Mouse (Mus musculus): ENCODE measurements at regions not wholly inside any gene's neighbourhood (a gene's known extent, or its start where the extent isn't known, plus 50 kb on each side); places are given as distances from the start of the nearest gene placed in this dataset.

GRCm38 (mm10) chr19:21214253-21214652 is 57.8 kb upstream of the Zfand5 start:
- Histone ChIP-seq H3K4me2 (no peak overlapping the region), H3K36me3 (replicated peaks) (no peaks in the 10 kb centered on the region), H3K4me1 (replicated peaks) (no peaks in the 10 kb centered on the region), H3K27me3 (no peaks in the 10 kb centered on the region), H3K9ac (no peak overlapping the region), H3K4me3 (replicated peaks) (no peak overlapping the region), H3K9me3 (replicated peaks) (no peaks in the 10 kb centered on the region), H3K27ac (replicated peaks) (no peak overlapping the region)
- WGBS (ENCODE audit: insufficient replicate concordance): 76% methylated on average over 4 of the region's 4 CpGs
- no peak for ATAC-seq (ENCODE audit: insufficient read depth)

GRCm38 (mm10) chr19:21193461-21193860 is 78.6 kb upstream of the Zfand5 start:
- Histone ChIP-seq H3K9me3 (replicated peaks) (no peaks in the 10 kb centered on the region), H3K27me3 (no peaks in the 10 kb centered on the region), H3K9ac (no peak overlapping the region), H3K4me1 (replicated peaks) (no peaks in the 10 kb centered on the region), H3K4me3 (replicated peaks) (no peak overlapping the region), H3K27ac (replicated peaks) (no peak overlapping the region), H3K4me2 (no peak overlapping the region), H3K36me3 (replicated peaks) (no peaks in the 10 kb centered on the region)
- no peak for ATAC-seq (ENCODE audit: insufficient read depth)
- 72% methylated on average over 10 of the region's 10 CpGs for WGBS (ENCODE audit: insufficient replicate concordance)

GRCm38 (mm10) chr19:21192576-21192975 is 79.5 kb upstream of the Zfand5 start:
- Histone ChIP-seq H3K4me1 (replicated peaks) (no peaks in the 10 kb centered on the region), H3K9me3 (replicated peaks) (no peaks in the 10 kb centered on the region), H3K4me3 (replicated peaks) (no peak overlapping the region), H3K27me3 (no peaks in the 10 kb centered on the region), H3K36me3 (replicated peaks) (no peaks in the 10 kb centered on the region), H3K4me2 (no peak overlapping the region), H3K27ac (replicated peaks) (no peak overlapping the region), H3K9ac (no peak overlapping the region)
- ATAC-seq (ENCODE audit: insufficient read depth): no peak
- WGBS (ENCODE audit: insufficient replicate concordance): 64% methylated on average over 6 of the region's 6 CpGs

- WGBS (ENCODE audit: insufficient replicate concordance): 23% methylated on average over 4 of the region's 4 CpGs
Measured at GRCm38 (mm10) chr19:21189216-21189615, 82.9 kb upstream of the Zfand5 start.

GRCm38 (mm10) chr19:21186656-21187055 is 85.4 kb upstream of the Zfand5 start:
- Histone ChIP-seq H3K4me3 (replicated peaks) (no peak overlapping the region), H3K4me2 (no peak overlapping the region), H3K9ac (no peak overlapping the region), H3K27me3 (no peaks in the 10 kb centered on the region), H3K36me3 (replicated peaks) (no peaks in the 10 kb centered on the region), H3K4me1 (replicated peaks) (no peaks in the 10 kb centered on the region), H3K9me3 (replicated peaks) (no peaks in the 10 kb centered on the region), H3K27ac (replicated peaks) (no peak overlapping the region)
- no peak for ATAC-seq (ENCODE audit: insufficient read depth)
- WGBS (ENCODE audit: insufficient replicate concordance): 87% methylated on average over 1 of the region's 1 CpGs

More at GRCm38 (mm10) chr19:21189216-21189615, 82.9 kb upstream of the Zfand5 start:
- Histone ChIP-seq H3K27me3 (no peaks in the 10 kb centered on the region), H3K9me3 (replicated peaks) (no peaks in the 10 kb centered on the region), H3K4me3 (replicated peaks) (no peak overlapping the region), H3K4me1 (replicated peaks) (no peaks in the 10 kb centered on the region), H3K4me2 (no peak overlapping the region), H3K27ac (replicated peaks) (no peak overlapping the region), H3K36me3 (replicated peaks) (no peaks in the 10 kb centered on the region), H3K9ac (no peak overlapping the region)
- no peak for ATAC-seq (ENCODE audit: insufficient read depth)

GRCm38 (mm10) chr19:21186016-21186415 is 86.1 kb upstream of the Zfand5 start:
- Histone ChIP-seq H3K27ac (replicated peaks) (no peak overlapping the region), H3K4me2 (no peak overlapping the region), H3K9ac (no peak overlapping the region), H3K4me3 (replicated peaks) (no peak overlapping the region), H3K27me3 (no peaks in the 10 kb centered on the region), H3K36me3 (replicated peaks) (no peaks in the 10 kb centered on the region), H3K9me3 (replicated peaks) (no peaks in the 10 kb centered on the region), H3K4me1 (replicated peaks) (no peaks in the 10 kb centered on the region)
- ATAC-seq (ENCODE audit: insufficient read depth): no peak
- WGBS (ENCODE audit: insufficient replicate concordance): 51% methylated on average over 1 of the region's 1 CpGs

- no peaks in the 10 kb centered on the region for H3K9me3 ChIP-seq (replicated peaks)
- H3K4me2 ChIP-seq: no peak overlapping the region
- H3K4me3 ChIP-seq (replicated peaks): no peak overlapping the region
- H3K27me3 ChIP-seq: no peaks in the 10 kb centered on the region
- H3K36me3 ChIP-seq (replicated peaks): no peaks in the 10 kb centered on the region
- no peak overlapping the region for H3K27ac ChIP-seq (replicated peaks)
- no peak overlapping the region for H3K9ac ChIP-seq
- WGBS (ENCODE audit: insufficient replicate concordance): 71% methylated on average over 4 of the region's 4 CpGs
- ATAC-seq (ENCODE audit: insufficient read depth): no peak
- no peaks in the 10 kb centered on the region for H3K4me1 ChIP-seq (replicated peaks)
Measured at GRCm38 (mm10) chr19:21183028-21183427, 89.0 kb upstream of the Zfand5 start.

- WGBS (ENCODE audit: insufficient replicate concordance): 68% methylated on average over 1 of the region's 1 CpGs
Measured at GRCm38 (mm10) chr19:21179886-21180285, 92.2 kb upstream of the Zfand5 start.

GRCm38 (mm10) chr19:21175426-21175831 is 96.6 kb upstream of the Zfand5 start:
- Histone ChIP-seq H3K9ac (no peak overlapping the region), H3K9me3 (replicated peaks) (no peaks in the 10 kb centered on the region), H3K4me3 (replicated peaks) (no peak overlapping the region), H3K36me3 (replicated peaks) (no peaks in the 10 kb centered on the region), H3K27me3 (no peaks in the 10 kb centered on the region), H3K27ac (replicated peaks) (no peak overlapping the region), H3K4me2 (no peak overlapping the region), H3K4me1 (replicated peaks) (0 out of 2 replicates have a peak, but pooled peaks cover 5% of the 10 kb centered on the region)
- no peak for ATAC-seq (ENCODE audit: insufficient read depth)
- whole genome bisulfite sequencing (ENCODE audit: insufficient replicate concordance): 37% methylated on average over 3 of the region's 3 CpGs

More at GRCm38 (mm10) chr19:21179886-21180285, 92.2 kb upstream of the Zfand5 start:
- Histone ChIP-seq H3K27ac (replicated peaks) (no peak overlapping the region), H3K9me3 (replicated peaks) (no peaks in the 10 kb centered on the region), H3K36me3 (replicated peaks) (no peaks in the 10 kb centered on the region), H3K27me3 (no peaks in the 10 kb centered on the region), H3K9ac (no peak overlapping the region), H3K4me2 (no peak overlapping the region), H3K4me3 (replicated peaks) (no peak overlapping the region), H3K4me1 (replicated peaks) (no peaks in the 10 kb centered on the region)
- no peak for ATAC-seq (ENCODE audit: insufficient read depth)

GRCm38 (mm10) chr19:21174636-21175035 is 97.4 kb upstream of the Zfand5 start:
- Histone ChIP-seq H3K27ac (replicated peaks) (no peak overlapping the region), H3K27me3 (no peaks in the 10 kb centered on the region), H3K4me3 (replicated peaks) (no peak overlapping the region), H3K36me3 (replicated peaks) (no peaks in the 10 kb centered on the region), H3K9ac (no peak overlapping the region), H3K4me1 (replicated peaks) (0 out of 2 replicates have a peak, but pooled peaks cover 5% of the 10 kb centered on the region), H3K9me3 (replicated peaks) (no peaks in the 10 kb centered on the region), H3K4me2 (no peak overlapping the region)
- 0 out of 2 replicates have a peak, but pooled peaks have one; percentile 15 for ATAC-seq (ENCODE audit: insufficient read depth)
- 44% methylated on average over 5 of the region's 5 CpGs for WGBS (ENCODE audit: insufficient replicate concordance)

- no peaks in the 10 kb centered on the region for H3K27me3 ChIP-seq
- 0 out of 2 replicates have a peak, but pooled peaks cover 5% of the 10 kb centered on the region for H3K4me1 ChIP-seq (replicated peaks)
- H3K36me3 ChIP-seq (replicated peaks): no peaks in the 10 kb centered on the region
- WGBS (ENCODE audit: insufficient replicate concordance): 22% methylated on average over 5 of the region's 5 CpGs
- no peaks in the 10 kb centered on the region for H3K9me3 ChIP-seq (replicated peaks)
- no peak overlapping the region for H3K27ac ChIP-seq (replicated peaks)
- no peak for ATAC-seq (ENCODE audit: insufficient read depth)
- H3K9ac ChIP-seq: no peak overlapping the region
- H3K4me3 ChIP-seq (replicated peaks): no peak overlapping the region
- no peak overlapping the region for H3K4me2 ChIP-seq
Measured at GRCm38 (mm10) chr19:21173896-21174483, 98.1 kb upstream of the Zfand5 start.

GRCm38 (mm10) chr19:21171191-21171590 is 100.9 kb upstream of the Zfand5 start:
- 43% methylated on average over 2 of the region's 2 CpGs for WGBS (ENCODE audit: insufficient replicate concordance)
- no peak for ATAC-seq (ENCODE audit: insufficient read depth)

More at GRCm38 (mm10) chr19:21171191-21171590, 100.9 kb upstream of the Zfand5 start:
- 0 out of 2 replicates have a peak, but pooled peaks cover 5% of the 10 kb centered on the region for H3K4me1 ChIP-seq (replicated peaks)
- H3K9me3 ChIP-seq (replicated peaks): no peaks in the 10 kb centered on the region
- no peak overlapping the region for H3K4me3 ChIP-seq (replicated peaks)
- no peaks in the 10 kb centered on the region for H3K27me3 ChIP-seq
- H3K4me2 ChIP-seq: no peak overlapping the region
- H3K9ac ChIP-seq: no peak overlapping the region
- no peaks in the 10 kb centered on the region for H3K36me3 ChIP-seq (replicated peaks)
- H3K27ac ChIP-seq (replicated peaks): no peak overlapping the region

Measured in liver, embryonic 15.5 days (tissue).